Mouse (Mus musculus) thymus, adult 2 months (tissue): ENCODE measurements at regions not wholly inside any gene's neighbourhood (a gene's known extent, or its start where the extent isn't known, plus 50 kb on each side); places are given as distances from the start of the nearest gene placed in this dataset.

Experiments used
- DNase-seq: peaks from one replicate; pipeline ENCODE4 v3.0.0; 2021
- H3K27ac ChIP-seq: fragments of 200-500 bp; 2 replicates; pipeline ENCODE4 v1.5.1; 2012; ENCODE audit warnings: low read length, control low read depth; ENCODE audit not compliant: control insufficient read depth, insufficient read depth
- H3K27me3 ChIP-seq: fragments of 200-500 bp; 2 replicates; pipeline ENCODE4 v1.6.1; 2012; ENCODE audit warnings: mild to moderate bottlenecking, low read length, moderate library complexity, mixed read lengths; ENCODE audit not compliant: control insufficient read depth, insufficient read depth
- H3K36me3 ChIP-seq: fragments of 200-500 bp; 2 replicates; pipeline ENCODE4 v1.6.1; 2012; ENCODE audit warnings: mild to moderate bottlenecking, low read length, moderate library complexity; ENCODE audit not compliant: control insufficient read depth, insufficient read depth
- H3K4me1 ChIP-seq: fragments of 200-500 bp; replicated peaks from 2 replicates; pipeline ENCODE4 v1.6.1; 2012; ENCODE audit warnings: low read length; ENCODE audit not compliant: control insufficient read depth, insufficient read depth
- H3K4me3 ChIP-seq: fragments of 200-500 bp; 2 replicates; pipeline ENCODE4 v1.5.1; 2012; ENCODE audit warnings: mild to moderate bottlenecking, low read length, control low read depth, moderate library complexity; ENCODE audit not compliant: control insufficient read depth, insufficient read depth
- CTCF ChIP-seq: fragments of 200-500 bp; IDR thresholded peaks from 2 replicates; pipeline ENCODE4 v1.5.1; 2012; ENCODE audit warnings: mild to moderate bottlenecking, control low read depth, low read length, moderate library complexity, borderline replicate concordance; ENCODE audit not compliant: control insufficient read depth, poor library complexity, insufficient read depth; ENCODE audit errors: extremely low read depth
- POLR2A ChIP-seq: fragments of 200-500 bp; IDR thresholded peaks from 2 replicates; pipeline ENCODE4 v1.6.1; 2012; ENCODE audit warnings: mild to moderate bottlenecking, low read length, control low read depth, moderate library complexity; ENCODE audit not compliant: control insufficient read depth, poor library complexity, insufficient read depth; ENCODE audit errors: extremely low read depth
- WGBS: fragments of 180-500 bp; shearing (Covaris S2); methylation state at CpG from one replicate; pipeline ENCODE4 v1.1.7; 2018; 5-methylcytosine and 5-hydroxymethylcytosine counted together

DNA sequence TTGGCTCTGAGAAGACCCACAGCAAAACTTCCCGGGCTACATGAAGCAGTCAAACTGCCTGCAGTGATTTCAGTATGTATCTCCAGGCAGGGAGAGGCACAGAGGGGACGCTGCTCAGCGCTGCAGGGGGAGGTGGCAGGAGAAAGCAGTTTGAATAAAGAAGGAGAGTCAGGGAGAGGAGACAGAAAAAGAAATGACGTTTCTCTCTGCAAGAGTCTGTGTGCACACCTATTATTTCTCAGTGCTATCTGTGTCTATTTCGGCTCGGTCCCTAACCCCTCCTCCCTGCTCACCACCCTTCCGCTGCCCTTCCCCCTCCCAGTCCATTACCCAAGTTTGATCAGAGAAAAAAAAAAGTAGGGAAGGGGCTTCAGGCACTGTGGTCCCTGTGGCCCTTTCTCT lies 391.4 kb upstream of the Cited2 start:
- no peak overlapping the region for H3K4me3 ChIP-seq
- no peaks in the 10 kb centered on the region for H3K36me3 ChIP-seq
- WGBS = 16% methylated on average over 7 of the region's 7 CpGs
- no peak overlapping the region for H3K27ac ChIP-seq
- TF ChIP-seq POLR2A (no peak), CTCF (no peak)
- H3K27me3 ChIP-seq = no peaks in the 10 kb centered on the region
- peaks cover 2% of the 10 kb centered on the region; the same call in 1 of the 2 replicates for H3K4me1 ChIP-seq
- no peak for DNase-seq

DNA sequence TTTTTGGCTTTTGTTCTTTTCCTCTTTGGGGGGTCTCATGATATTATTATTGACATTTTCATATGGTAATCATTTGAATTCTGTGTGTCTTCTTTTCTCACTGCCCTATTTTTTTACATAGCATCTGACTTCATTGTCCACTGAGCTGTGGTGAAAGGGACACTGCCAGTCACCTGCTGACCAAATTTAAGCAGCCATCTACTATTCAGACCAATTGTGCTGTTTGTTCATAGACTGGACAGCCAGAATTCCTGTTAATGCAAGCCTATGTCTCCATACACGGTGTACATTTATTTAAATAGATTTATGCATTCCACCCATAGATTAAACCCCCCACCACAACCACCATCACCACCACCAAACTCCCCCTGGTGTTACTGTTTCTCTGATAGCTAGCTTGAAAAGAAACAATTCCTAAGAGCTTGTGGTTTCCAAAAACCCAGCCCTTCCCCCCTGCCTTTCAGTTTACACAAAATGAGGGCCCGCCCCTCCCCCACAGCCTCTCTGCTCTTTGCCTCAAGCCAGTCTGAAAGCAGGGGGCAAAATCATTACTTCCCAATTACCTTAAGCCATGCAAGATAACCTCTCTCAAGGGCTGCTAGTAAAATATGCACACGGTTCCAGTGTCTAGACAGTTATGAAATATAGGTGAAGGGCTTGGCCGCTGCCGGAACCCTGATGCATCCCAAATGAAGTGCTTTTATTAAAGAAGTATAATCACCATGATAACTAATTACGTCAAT lies 390.8 kb upstream of the Cited2 start:
- no peaks in the 10 kb centered on the region for H3K36me3 ChIP-seq
- no peak overlapping the region for H3K27ac ChIP-seq
- no peaks in the 10 kb centered on the region for H3K27me3 ChIP-seq
- DNase-seq = no peak
- H3K4me3 ChIP-seq = no peak overlapping the region
- TF ChIP-seq CTCF (no peak), POLR2A (no peak)
- peaks cover 2% of the 10 kb centered on the region; the same call in 1 of the 2 replicates for H3K4me1 ChIP-seq
- WGBS = 68% methylated on average over 6 of the region's 6 CpGs

- Histone ChIP-seq H3K4me3 (no peak overlapping the region), H3K4me1 (peaks cover 2% of the 10 kb centered on the region; the same call in 1 of the 2 replicates), H3K36me3 (no peaks in the 10 kb centered on the region), H3K27ac (no peak overlapping the region), H3K27me3 (no peaks in the 10 kb centered on the region)
- no peak for TF ChIP-seq POLR2A
- TF ChIP-seq CTCF = no peak
- 93% methylated on average over 3 of the region's 3 CpGs for WGBS
- DNase-seq = no peak
Measured at GRCm38 (mm10) chr10:17332986-17333385, 390.0 kb upstream of the Cited2 start.

- Histone ChIP-seq H3K4me3 (no peak overlapping the region), H3K27ac (no peak overlapping the region), H3K27me3 (no peaks in the 10 kb centered on the region), H3K36me3 (no peaks in the 10 kb centered on the region), H3K4me1 (peaks cover 2% of the 10 kb centered on the region; the same call in 1 of the 2 replicates)
- 54% methylated on average over 6 of the region's 6 CpGs for WGBS
- no peak for DNase-seq
- TF ChIP-seq POLR2A (no peak), CTCF (no peak)
Measured at GRCm38 (mm10) chr10:17333676-17334075, 389.3 kb upstream of the Cited2 start.

DNA sequence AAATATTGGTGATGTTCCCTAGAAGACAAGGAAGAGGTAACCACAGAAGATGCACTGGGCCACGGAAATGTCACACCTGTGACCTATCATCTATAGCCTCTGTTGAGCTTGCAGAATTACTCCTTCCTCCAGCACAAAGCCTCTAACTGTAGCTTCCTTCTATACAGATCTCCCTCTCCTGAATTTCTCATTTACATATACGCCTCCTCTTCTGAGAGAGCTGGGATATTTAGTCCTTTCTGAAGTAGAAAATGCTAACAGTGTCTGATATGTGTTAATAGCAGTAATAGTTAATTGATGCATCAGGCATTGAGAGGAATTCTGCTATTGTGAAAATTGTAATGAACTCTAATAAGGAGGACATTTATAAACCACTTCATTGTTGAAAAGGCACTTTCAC lies 385.8 kb upstream of the Cited2 start:
- Histone ChIP-seq H3K27ac (no peak overlapping the region), H3K27me3 (no peaks in the 10 kb centered on the region), H3K4me3 (no peak overlapping the region), H3K36me3 (no peaks in the 10 kb centered on the region), H3K4me1 (no peaks in the 10 kb centered on the region)
- TF ChIP-seq POLR2A (no peak), CTCF (no peak)
- 74% methylated on average over 2 of the region's 2 CpGs for WGBS
- DNase-seq = no peak

- no peak for TF ChIP-seq POLR2A
- no peak for TF ChIP-seq CTCF
- 97% methylated on average over 1 of the region's 1 CpGs for WGBS
- no peaks in the 10 kb centered on the region for H3K36me3 ChIP-seq
- H3K27me3 ChIP-seq = no peaks in the 10 kb centered on the region
- no peak overlapping the region for H3K27ac ChIP-seq
- no peak for DNase-seq
- H3K4me3 ChIP-seq = no peak overlapping the region
- no peaks in the 10 kb centered on the region for H3K4me1 ChIP-seq
Measured at GRCm38 (mm10) chr10:17343829-17344228, 379.2 kb upstream of the Cited2 start.

DNA sequence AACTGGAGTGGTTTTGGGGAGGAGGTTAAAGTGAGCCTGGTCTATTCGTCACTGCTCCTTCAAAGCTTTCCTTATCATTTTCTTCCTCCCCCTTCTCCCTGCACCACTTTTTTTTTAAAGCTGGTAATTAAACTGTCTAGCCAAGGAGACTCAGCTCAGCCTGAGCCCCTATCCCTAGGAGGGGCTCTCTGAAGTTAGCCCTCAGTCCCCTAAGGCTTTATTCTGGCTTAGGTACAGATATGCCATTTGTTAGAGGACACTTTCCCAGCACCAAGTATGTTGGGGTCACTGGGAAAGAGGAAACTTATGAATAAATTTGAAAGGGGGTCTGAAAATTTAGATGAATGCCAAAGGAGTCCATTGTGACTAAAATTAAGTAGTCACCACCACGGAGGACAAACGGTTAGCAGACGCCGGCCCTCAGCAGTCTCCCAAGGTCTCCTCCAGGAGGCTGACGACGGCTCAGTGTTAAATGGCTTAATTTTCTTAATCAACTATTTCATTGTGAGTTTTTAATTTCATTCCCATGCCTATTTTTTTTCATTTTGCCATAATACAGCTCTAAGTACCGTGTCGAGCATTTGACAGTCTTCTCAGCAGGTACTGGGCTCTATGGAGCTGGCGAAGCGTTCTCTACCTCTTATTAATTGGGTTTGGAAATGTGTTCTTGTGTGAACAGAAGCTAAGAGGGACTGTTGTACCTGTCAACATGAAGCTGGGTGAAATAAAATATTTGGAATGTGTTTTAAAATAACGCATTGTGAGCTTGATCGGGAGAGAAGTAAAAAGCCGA lies 370.6 kb upstream of the Cited2 start:
- Histone ChIP-seq H3K4me1 (no peaks in the 10 kb centered on the region), H3K27me3 (no peaks in the 10 kb centered on the region), H3K36me3 (no peaks in the 10 kb centered on the region), H3K4me3 (no peak overlapping the region), H3K27ac (no peak overlapping the region)
- no peak for TF ChIP-seq CTCF
- no peak for TF ChIP-seq POLR2A
- DNase-seq = no peak
- 98% methylated on average over 14 of the region's 14 CpGs for WGBS
